Mouse (Mus musculus) naive thymus-derived CD4-positive, alpha-beta T cell, adult 2 months (primary cell): ENCODE measurements around the gene Fbxl13.

Experiments
- DNase-seq: peaks from one replicate; pipeline ENCODE4 v3.0.0-alpha.2; 2011; ENCODE audit warnings: low read depth

The Fbxl13 gene

DNA sequence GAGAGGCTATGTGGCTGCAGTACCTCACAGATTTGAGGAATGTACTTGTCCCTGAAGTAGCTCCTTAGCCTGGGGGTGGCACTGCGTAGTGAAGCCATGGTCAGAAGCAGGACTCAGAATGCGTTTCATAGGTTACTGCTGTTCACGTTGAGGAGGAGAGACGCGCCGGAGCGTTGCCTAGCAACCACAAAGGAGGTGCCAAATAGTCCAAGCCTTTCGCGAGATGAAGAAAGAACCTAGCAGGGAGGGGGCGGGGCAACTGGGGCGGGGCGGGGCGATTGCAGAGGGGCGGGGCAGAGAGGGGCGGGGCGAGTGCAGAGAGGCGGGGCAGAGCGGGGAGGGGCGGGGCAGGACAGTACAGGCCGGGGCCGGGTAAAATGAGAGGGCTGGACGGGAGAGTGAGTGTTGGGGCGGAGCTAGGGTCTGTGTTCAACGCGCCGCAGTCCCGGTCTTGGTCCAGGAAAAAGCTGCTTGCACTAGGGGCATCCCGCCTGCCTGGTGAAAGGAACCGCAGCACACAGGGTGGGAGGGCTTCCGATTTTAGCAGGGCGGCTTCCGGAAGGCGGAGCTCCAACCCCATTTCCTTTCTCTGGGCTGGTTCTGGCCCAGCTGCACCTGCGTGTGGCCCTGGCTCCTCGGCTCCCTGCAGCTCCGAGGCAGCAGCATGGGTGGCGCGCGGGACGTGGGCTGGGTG, at the start of gene Fbxl13, which contains the start of gene Armc10:
Fbxl13 (minus strand) TSS at position 196 of the 694 bp plus-strand sequence.
Armc10 (plus strand) TSS at position 375 of the 694 bp plus-strand sequence.
- DNase-seq = peak; percentile 95

DNA sequence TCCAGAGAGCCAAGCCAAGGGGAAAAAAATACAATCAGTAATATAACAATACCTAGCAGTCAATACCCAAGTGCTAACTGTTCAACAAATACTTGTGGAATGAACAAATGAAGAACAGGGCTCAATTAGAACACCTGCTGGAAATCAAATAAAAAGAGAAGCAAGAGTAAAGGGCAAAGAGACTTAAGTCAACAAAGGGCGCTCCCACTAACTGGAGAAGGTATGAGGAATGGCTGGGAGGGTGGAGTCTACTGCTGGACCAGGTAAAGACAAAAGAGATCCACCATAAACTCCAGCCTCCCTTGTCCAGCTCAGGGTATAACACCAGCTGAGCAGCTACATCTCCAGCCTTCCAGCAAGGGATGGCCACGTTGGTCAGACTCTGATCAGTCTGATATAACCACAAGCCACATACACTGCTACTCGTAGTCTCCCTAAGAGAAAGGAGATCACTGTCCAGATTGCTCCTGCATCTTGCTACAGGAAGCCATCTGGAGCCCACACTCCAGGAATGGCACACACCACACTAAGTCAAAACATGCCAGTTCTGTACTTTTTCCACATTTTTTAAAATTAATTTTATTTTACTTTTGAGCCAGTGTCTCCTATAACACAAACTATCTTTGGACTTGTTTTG, 49.5 kb upstream of the Fbxl13 start:
- no peak for DNase-seq

DNA sequence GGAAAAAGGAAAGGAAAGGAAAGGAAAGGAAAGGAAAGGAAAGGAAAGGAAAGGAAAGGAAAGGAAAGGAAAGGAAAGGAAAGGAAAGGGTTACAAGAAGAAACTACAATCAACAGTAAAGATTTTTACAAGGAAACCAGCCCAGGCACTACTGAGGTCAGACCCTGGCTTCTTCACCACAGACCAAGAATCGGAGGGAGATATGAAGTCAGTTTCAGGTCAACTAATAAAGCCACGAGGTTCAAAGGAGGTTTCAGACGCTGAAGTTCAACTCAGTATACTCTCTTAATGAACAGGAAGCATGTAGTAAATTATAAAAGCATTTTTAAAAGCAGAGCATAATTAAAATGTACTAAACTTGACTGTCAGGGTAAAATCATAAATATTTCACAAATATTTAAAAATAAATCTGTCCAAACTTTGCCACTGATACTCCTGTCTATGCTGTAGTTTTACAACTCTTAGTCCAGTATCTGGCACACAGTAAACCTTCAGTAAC, 48.0 kb upstream of the Fbxl13 start:
- no peak for DNase-seq

DNA sequence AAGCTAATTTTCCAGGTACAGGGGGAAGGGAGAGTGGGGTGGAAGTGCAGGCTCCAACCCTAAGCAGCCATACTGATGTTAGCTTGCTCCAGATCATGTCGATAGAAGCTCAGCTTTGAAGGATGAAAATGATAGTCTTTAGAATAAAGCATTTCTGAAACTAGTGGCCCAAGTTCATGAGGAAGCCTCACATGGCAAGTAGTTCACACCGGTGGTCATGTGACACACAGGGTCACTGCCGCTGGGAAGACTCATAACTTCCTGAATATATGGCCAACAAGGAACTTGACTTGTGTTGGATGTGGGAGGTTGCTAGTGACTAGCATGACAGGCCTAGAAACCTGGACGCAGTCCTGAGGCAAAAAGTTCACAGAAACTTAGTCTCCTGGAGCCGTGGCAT, 46.8 kb upstream of the Fbxl13 start:
- DNase-seq = no peak

DNA sequence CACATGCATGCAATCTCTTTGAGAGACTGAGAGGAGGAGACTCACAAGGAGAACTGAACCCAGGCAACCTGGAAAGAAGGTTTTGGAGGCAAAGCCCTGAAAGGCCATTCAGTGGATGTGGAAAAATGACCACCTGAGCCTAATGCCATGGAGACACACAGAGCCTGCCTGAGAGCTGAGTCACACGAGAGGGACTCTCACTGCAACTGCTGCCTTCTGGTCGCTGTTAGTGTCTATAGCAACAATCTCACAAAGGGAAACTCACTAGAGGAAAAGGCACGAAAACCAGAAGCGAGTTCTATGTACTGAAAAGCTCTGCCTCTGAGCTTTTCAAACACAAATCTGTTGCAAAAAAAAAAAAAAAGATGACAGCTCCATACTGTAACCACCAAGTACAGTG, 41.6 kb upstream of the Fbxl13 start:
- DNase-seq = no peak

DNA sequence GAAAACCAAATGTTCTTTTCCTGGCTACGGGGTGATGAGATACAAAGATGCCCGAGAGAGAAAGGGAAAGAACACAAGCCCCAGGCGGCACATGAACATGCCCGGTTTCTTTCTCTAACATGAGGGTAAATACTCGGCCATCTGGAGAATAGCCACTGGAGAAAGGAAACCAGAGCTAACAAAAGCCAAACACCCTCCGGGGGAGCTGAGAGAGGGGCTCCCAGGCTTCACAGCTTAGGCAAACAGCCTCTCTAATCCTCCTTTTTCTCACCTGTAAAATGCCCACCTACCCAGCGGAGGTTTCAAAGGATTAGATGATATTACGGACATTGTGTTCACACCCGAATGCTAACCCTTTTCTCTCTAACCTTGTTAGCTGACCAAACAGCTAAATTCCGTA, 39.6 kb upstream of the Fbxl13 start:
- no peak for DNase-seq

- no peak for DNase-seq
Measured at GRCm38 (mm10) chr5:21683811-21684210, 38.4 kb upstream of the Fbxl13 start.

DNA sequence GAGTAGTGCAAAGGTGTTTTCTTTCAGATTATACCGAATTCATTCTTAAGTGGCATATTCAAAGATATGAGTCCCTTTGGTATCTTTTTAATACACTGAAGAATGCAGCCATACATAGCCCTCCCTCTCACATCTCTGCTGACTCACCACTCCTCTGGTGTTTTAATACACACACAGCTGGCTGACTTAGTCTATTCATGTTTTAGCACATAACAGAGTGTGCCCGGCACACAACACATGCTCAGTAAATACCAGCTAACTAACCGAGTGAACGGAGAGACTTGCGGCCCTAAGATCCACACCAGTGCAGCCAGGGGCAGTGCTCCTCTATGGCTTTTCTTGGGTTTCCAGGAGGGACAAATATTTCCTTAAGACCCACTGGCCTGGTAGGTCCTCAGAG, 35.5 kb upstream of the Fbxl13 start:
- no peak for DNase-seq

DNA sequence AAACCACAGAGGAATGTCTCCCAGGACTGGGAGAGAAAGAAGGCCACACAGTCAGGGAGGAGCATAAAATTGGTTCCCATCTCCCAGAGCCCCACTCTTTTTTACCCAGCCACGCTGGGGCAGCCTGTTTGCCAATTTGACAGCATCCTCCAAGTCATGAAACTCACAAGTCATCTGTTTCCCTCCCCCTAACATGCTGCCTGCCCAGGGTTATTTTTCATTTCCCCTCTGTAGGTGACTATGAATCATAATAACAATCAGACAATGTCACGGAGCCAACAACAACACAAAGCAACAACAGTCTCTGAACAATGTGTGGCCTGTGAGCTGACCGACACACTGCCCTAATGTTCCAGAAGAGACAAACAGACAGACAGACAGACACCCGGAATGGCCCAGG, 34.6 kb upstream of the Fbxl13 start:
- DNase-seq = no peak

DNA sequence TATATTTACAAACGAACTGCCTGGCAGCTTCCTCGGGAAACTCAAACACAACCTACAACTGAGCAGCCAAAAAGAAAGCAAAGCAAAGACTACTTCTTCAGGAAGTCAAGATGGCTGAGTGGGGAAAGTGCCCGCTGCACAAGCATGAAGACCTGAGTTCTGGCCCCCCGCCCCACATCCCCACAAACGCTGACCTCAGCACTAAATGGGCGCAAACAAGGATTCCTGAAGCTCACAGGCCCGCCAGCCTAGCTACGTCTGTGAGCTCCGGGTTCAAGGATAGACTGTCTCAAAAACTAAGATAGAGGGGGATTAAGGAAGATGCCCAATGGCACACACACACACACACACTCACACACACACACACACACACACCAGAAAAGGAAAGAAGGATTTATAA, 32.9 kb upstream of the Fbxl13 start:
- no peak for DNase-seq

DNA sequence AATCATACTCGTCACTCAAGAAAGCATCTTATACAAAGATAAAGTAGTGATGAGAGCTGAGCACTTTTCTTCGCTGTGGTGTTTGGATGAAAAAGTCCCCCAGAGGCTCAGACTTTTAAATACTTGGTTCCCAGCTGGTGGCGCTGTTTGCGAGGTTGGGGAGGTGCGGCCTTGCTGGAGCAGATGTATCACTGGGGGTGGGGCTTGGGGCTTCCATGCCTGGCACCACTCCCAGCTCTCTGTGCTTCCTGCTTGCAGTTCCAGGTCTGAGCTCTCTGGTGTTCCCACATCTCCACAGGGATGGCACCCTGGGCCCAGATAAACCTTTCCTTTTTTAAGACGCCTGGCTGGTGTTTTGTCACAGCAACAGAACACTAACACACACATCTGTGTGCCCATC, 32.5 kb upstream of the Fbxl13 start:
- DNase-seq = no peak

- DNase-seq = no peak
Measured at GRCm38 (mm10) chr5:21675494-21675893, 30.1 kb upstream of the Fbxl13 start.

DNA sequence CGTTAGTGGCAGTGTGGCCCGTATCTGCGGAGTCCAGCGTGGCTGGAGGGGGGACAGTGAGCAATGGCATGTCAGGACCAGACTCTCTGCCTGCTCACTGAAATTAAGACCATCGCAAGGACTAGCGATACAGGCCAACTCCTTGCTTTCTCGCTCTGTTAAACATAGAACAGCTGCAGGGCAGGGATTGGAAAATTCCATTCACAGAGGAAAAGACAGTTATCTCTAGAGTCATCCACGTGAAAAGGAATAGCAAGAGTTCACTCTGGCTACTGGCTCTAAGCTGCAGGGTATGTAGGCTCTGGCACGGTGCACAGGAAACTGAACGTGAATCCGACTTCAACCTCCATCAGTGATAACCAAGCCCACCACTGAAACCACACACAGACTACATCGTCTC, 29.6 kb upstream of the Fbxl13 start:
- no peak for DNase-seq

GRCm38 (mm10) chr5:21673742-21674141, 28.3 kb upstream of the Fbxl13 start:
- DNase-seq = no peak

GRCm38 (mm10) chr5:21672812-21673635, 27.6 kb upstream of the Fbxl13 start:
- DNase-seq = peak; percentile 68

DNA sequence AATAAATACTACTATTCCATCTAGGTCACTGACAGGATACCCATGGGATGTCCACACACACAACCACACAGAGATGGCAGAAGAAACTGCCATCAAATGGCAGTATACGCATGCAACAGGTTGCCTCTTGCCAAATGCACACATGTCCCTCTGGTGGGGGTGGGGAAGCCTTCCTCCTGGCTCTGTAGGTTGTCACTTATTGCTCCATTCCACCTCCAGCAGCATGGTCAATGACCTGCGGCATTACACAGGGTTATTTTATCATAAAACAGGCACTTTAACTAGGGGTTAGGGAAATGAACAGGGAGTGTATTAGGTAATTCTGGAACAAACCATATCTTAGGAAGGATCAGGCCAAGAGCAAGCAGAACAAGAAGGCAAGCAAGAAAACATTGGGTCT, 23.9 kb upstream of the Fbxl13 start:
- DNase-seq = no peak

DNA sequence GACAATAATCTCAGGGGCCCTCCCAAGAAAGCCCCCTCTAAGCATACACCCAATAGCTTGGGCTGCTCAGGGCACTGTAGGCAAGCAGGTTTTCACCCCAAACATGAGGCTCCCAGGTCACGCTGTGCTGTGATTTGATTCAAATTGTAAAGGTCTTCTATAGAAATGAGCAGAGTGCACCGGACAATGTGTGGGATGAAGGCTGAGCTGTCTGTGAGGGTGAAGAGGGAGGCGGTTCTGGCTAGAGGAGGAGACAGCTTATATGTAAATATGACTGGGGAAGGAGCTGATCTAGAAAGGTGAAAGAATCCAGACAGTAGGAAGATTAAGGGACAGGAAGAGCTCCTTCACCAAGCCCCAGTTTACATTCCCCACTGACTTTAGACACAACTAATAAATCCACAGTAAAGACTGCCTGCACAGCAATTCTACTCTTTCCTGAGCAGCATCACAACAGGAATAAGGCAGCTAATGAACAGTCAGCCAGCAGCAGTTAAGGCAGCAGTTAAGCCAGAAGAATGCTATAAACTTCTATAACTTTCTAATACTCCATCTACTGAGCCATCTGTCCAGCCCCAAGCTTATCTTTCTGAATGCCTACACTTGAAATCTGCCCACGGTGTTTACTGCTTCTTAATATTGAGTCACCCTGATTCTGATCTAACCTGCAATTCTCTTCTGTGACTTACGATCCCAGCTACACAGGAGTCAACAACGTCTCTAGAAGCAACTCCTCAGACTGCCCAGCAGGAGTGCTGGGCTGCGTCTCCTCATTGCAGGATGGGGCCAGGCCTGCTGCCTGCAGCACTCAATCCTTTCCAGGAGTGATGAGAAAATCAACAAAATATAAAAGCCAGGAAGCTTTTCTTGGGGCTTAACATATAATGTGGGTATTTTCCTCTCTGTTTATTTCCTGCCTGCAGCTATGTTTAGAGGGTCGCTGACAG, 22.0 kb upstream of the Fbxl13 start:
- DNase-seq = no peak

DNA sequence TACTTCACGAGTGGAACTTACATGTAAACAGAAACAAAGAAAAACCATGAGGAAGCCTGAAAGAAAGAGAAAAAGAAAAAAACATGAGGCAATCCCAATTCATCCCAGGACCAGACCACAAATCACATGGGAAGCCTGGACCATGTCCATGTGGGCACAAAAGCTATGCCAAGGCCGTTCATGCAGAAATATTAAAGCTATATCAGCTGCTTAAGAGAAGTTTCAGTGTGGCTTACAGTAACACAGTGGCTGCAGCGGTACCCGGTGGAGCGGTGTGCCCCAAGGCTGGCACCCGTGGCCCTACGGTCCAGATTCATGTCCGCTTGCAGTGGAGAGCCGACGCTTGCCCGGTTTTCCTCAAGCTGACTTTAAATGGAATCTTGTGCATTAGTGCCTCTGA, 17.6 kb upstream of the Fbxl13 start:
- DNase-seq = no peak

DNA sequence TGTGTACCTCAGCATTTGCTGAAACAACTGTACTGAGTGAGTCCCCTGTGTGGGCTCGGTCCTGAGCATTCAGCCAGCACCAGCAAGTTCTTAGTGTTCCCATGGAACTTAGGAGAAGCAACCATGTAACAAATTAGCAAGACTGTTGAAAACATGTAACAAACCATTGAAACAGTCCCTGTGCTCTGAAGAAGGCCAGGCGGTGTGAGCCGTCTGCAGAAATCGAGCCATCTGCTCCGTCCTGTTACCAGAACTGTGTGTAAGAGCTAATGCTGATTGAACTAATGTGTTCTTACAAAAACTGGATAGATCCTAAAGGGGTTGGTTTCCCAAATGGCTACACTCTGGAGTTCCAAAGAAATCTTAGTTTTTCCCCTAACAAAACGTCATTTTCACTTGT, 15.4 kb upstream of the Fbxl13 start:
- no peak for DNase-seq

- peak; percentile 76 for DNase-seq
Measured at GRCm38 (mm10) chr5:21658623-21659395, 13.4 kb upstream of the Fbxl13 start.

DNA sequence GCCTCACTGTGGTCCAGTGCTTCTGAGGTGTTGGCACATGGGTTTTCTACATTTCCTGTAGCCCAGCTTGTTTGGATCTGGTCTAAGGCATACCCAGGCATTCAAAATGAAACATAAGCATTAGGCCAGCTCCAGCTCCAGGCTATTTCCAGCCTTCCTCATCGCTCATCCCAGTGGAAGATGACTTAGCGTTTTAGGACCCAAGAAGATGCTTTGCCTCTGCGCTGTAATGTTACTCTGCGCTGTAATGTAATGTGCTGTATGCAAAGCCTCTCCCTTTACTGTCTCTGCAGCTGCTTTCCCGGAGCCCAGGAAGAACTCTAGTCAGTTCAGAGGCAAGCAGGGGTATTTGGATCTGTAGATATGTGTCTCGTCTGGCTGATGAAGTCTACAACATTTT, 12.6 kb upstream of the Fbxl13 start:
- DNase-seq = no peak
